Mouse (Mus musculus) thymus, adult 2 months (tissue): ENCODE measurements around the gene Lamtor4.

Source experiments
- CTCF ChIP-seq: fragments of 200-500 bp; IDR thresholded peaks from 2 replicates; pipeline ENCODE4 v1.5.1; 2012; ENCODE audit warnings: mild to moderate bottlenecking, control low read depth, low read length, moderate library complexity, borderline replicate concordance; ENCODE audit not compliant: control insufficient read depth, poor library complexity, insufficient read depth; ENCODE audit errors: extremely low read depth
- POLR2A ChIP-seq: fragments of 200-500 bp; IDR thresholded peaks from 2 replicates; pipeline ENCODE4 v1.6.1; 2012; ENCODE audit warnings: mild to moderate bottlenecking, low read length, control low read depth, moderate library complexity; ENCODE audit not compliant: control insufficient read depth, poor library complexity, insufficient read depth; ENCODE audit errors: extremely low read depth

GRCm38 (mm10) chr5:138294158-138294557 is 38.9 kb downstream of the Lamtor4 start:
- no peak for TF ChIP-seq POLR2A
- TF ChIP-seq CTCF: no peak
